Mouse (Mus musculus): ENCODE data around the gene Slc7a8.

The Slc7a8 gene

GRCm38 (mm10) chr14:54735221-54735620 lies 46.5 kb downstream of the Slc7a8 start:
- DNase-seq = no peak

DNA sequence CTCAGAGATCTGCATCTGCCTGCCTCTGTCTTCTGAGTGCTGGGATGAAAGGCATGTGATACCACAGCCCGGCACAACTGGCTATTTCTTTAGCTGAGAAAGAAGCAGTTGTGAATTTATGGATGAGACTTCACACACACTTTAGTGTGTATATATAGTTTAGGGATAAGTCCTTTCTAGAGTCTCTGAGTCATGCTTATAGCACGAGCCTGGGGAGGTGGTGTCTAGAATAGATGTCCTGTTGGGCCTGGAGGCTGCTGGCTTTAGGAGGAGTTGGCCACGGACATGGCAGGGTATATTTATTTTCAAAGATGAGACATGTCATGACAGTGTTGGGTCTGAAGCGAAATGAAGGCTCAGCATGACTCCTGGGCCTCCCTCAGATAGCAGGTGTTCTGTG lies 47.7 kb downstream of the Slc7a8 start:
- no peak for DNase-seq

DNA sequence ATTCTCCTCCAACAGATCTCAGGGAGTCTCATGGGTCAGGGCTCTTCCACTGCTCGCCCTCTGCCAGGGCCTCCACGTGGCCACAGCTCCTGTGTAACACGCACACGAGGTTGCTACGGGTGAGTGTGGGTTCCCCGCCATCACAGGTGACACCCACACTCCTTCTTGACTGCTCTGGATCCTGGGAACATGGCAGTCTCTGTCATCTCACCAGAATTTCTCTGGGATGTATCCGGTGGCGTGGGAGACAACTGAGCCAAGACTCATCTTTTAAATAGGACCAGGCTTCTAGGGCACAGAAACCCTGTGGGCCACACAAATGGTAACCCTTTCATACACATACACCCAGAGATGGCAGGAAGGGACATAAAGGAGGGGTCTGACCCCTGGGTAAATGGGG lies 49.5 kb downstream of the Slc7a8 start:
- DNase-seq = no peak

DNA sequence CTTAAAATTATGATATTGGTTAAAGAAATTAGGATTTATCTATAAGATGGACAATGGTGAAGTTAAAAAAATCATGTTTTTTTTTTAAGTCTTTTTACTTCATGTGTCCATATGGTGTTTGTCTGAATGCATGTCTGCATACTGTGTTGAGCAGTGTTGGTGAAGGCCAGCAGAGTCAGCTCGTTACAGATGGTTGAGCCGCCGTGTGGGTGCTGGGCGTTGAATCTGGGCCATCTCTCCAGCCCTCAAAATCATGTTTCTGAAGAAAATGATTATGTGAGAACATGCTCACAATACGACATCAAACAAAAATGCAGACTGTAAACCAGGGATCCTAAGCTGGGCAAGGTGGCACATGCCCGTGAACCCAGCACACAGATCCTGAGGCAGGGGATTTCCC lies 51.4 kb downstream of the Slc7a8 start:
- DNase-seq = peak in 1 of 2 experiments; percentile 65

DNA sequence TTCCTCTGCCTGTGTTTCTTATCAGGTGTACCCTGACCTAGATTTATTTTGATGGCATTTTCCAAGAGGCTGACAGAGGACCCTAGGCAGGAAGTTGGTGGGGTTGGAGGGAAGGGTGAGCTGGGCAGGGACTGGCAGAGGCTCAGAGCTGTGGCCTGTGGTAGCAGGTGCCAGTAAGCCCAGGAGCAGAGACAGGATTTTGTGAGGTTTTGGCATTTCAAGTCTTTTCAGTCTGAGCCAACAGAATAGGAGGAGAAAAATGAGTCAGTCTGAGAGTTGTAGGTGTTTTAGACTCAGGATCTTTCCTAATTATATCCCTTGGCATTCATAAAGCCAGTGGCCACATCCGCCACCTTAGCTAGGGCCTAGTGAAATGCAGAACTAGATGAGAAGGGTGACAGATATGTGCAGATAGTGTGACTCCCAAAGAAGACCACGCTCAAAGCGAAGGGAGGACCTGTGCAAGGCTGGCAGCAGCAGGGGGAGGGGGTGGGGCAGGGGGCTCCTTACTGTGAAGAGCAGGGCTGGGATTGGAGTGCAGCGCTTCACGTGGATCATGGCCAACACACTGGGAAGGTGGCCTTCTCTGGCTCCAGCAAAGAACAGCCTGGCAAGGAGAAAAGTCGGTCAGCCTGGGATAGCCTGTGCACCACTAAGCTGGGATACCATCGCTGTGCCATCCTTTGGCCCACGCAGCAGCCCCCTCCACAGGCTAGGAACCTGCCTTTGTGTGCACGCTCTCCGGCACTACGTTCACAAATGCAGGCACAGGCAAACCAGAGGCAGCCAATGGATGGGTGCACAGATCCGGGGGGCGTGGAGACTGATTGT lies 52.7 kb downstream of the Slc7a8 start:
- DNase-seq = no peak

GRCm38 (mm10) chr14:54727565-54727964 lies 54.2 kb downstream of the Slc7a8 start:
- no peak for DNase-seq

GRCm38 (mm10) chr14:54724049-54724448 lies 57.7 kb downstream of the Slc7a8 start:
- no peak for DNase-seq

DNA sequence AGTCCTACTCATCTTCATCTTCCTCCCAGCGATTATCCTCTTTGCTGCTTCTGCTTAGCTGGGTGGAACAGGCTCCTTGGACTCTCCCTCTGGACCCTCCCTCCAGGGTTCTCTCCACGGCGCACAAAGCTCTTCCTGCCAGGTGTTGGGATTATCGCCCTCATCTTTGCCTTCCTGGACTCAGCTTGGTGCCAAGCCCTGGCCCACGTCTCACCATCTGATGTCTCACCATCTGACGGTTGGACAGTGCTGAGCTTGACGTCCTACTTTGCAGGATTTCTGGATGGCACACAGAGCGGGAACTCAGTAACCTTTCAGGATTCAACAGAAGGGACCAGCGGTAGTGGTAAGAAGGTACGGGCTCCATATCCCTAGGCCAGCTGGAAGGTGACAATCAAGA lies 60.0 kb downstream of the Slc7a8 start:
- DNase-seq = no peak

DNA sequence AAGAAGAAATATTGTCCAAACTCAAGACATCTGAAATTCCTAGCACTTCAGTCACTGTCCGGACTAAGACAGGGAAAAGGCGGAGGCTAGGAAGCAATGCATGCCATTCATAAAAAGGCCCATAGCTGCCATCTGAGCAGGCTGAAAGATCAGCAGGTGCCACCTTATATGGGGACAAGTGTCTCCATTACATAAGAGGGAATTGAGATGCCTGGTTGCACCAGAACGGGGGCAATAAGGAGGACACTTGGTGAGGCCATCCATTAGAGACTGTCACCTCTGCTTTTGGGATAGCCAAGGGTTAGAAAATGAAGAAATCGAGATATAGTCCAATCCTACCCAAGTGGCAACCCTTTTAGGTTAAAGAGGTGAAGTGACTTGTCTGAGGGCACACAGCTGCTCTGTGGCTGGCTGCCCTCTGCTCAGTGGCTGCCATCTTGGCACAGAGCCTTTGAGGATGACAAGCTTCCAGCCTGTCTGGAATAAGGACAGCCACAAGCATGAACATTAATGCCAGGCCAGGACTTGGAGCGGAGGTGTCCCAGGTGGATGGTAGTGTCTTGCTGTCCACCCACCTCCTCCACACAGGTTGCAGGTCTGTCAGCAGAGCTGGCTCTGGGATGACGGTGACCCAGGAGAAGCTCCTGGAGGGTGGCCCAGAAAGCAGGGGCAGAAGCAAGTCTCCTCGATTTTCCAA lies 60.9 kb downstream of the Slc7a8 start:
- DNase-seq = no peak

DNA sequence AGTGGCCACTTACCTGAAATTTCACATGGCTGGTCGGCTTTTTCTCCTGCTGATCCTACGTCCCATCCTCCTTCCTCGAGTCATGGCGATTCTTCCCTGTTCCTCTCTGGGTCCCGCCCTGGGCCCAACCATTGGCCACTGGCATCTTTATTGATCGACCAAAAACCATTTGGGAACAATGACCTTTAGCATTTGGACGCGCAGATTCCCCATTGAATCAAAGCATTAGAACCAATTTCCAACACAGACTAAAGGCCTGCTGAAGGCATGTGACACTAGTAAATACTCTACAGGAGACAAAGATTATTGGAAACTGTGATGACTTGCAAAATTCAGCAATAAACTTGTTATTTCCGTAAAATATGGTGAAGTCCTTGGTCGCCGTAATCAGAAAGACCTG lies 61.7 kb downstream of the Slc7a8 start:
- no peak for DNase-seq

DNA sequence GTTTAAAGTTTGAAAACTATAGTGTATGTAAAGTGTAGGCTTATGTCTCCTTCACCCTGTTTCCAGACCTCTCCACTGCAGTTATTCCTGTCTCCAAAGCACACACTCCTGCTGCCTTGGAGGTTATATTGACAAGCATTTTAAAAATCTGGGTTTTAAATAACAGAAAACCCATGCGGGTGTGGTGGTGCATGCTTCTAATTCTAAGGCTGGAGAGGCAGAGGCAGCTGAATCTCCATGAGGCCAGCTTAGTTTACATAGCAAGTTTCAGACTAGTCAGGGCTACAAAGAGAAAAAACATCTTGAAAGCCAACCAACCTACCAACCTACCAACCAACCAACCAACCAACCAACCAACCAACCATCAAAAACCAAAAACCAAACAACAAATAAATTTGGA lies 66.3 kb downstream of the Slc7a8 start:
- DNase-seq = no peak

DNA sequence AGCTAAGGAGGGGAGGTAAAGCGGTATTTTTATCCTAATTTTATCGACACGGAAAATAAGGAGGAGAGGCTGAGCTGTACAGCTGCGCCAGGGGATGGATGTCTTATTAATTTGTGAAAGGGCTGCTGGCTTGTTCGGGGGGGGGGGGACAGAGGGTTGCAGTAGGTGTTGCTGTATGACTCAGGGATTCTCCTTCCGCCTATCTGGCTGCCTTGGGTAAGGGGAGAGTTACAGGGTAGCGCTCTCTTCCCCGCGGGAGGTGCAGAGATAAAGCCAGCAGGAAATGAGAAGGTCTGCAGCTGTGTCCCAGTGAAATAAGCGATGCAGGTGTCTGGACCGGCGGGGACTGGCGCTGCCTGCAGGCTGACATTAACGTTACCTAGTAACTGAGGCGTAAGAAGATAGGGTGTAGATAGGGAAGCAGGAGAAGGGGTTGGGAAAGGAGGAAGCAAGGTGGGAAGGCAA lies 67.1 kb downstream of the Slc7a8 start:
- DNase-seq = no peak

GRCm38 (mm10) chr14:54714121-54714520 lies 67.6 kb downstream of the Slc7a8 start:
- DNase-seq = peak in 1 of 2 experiments; percentile 78

GRCm38 (mm10) chr14:54712861-54713260 lies 68.9 kb downstream of the Slc7a8 start:
- peak; percentile 49 to 68 for DNase-seq

DNA sequence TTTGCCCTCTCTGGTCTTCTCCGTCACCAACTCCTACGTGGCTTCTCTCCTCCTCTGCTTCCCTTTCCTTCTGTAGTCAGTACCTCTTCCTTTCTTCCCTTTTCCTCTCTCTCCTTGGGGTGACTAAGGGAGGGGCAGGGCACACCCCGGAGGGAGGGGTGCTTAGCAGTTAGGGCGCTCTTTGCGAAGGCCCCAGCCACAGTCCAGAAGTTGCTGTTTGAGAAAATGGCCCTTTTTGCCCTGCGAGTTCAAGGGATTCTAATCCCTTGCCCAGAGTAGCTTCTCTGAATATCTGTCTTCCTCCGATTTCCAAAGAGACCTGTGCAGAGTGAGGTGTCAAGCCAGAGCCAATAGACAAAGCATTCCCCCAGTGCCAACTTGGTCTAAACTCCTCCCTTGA lies 69.7 kb downstream of the Slc7a8 start, which contains the start of gene Cebpe:
Gene Cebpe (minus strand): TSS at position 101 of the 400 bp plus-strand sequence.
- no peak for DNase-seq

- no peak for DNase-seq
These were observed 72.7 kb downstream of the Slc7a8 start for GRCm38 (mm10) chr14:54709054-54709453.

DNA sequence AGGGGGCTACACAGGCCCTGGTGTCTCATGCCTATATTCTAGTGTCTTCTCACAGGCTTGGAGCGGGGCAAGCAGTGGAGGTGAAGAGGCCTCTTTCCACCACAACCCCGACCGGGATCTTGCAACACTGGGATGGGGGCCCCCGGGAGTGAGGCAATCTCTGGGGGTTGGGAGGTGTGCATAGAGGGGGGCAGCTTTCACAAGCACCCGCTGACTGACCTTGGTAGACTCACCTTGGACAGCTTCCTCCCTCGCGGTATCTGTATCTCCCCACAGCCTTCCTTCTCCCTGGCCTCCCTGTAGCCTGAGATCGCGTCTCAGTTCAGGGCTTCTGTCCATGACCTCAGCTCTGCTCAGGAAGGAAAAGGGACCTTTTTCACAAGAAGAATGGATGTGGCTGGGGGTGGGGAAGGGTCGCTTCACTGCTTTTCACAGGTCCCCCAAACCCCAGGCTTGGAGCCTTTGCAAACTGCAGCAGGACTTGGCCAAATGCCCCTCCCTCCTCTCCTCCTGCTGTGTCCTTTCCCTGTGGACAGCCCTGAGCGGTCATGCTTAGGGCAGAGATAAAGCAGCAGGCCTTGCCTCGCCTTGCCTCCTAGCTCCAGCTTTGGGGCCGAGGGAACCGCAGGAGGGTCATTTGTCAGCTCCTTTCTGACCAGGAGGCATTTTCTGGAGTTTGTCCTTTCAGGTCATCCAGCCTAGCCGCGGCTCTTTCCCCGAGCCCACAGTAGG lies 75.0 kb downstream of the Slc7a8 start:
- no peak for DNase-seq

DNA sequence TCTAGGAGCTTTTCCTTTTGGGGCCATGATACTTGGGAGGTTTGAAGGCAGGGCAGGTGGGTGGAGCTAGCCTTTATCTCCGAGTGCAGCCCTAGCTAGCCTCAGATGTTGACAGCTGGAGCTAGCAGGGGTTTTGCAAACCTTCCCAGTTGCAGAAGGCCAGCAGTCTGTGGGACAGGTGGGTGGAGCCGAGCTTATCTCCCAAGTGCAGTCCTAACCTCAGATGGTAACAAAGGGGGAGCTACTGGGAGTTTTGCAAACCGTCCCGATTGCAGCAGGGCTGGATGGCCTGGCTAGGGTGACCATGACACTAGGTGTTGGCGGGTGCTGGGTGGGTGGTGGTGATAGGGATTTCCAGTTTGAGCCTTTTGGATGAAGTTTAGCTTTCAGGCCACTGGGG lies 75.9 kb downstream of the Slc7a8 start:
- DNase-seq = no peak

DNA sequence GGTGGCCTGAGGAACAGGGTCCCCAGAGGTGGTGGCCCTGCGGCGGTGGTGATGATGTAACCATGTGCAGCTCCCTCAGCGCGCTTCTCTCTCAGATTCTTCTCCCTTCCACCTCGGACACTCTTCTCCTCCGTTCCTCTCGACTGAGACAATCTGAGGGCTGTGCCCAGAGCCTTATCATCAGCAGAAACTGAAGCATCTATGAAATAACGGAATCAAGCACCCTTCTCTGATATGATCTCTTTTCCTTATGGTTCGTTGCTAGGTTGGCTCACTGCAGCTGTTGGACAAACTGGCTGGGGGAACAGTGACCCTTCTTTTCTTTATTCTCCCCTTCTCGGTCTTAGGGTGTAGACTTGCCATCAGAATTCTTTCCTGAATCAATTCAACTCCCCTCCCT lies 78.5 kb downstream of the Slc7a8 start:
- DNase-seq = no peak

GRCm38 (mm10) chr14:54701298-54701697 lies 80.4 kb downstream of the Slc7a8 start:
- DNase-seq = peak; percentile 71 to 88

GRCm38 (mm10) chr14:54699586-54699985 lies 82.2 kb downstream of the Slc7a8 start:
- DNase-seq = no peak

GRCm38 (mm10) chr14:54698733-54699132 lies 83.0 kb downstream of the Slc7a8 start, which contains the start of gene Gm29776:
Gene Gm29776, minus strand, starts transcription at chr14:54698833.
- no peak for DNase-seq

GRCm38 (mm10) chr14:54696752-54697151 lies 85.0 kb downstream of the Slc7a8 start:
- DNase-seq = no peak

Data from lung, postnatal 4 days (tissue).